26 mouse cellular contexts compared by ENCODE assay signal in the genomic region with DNA sequence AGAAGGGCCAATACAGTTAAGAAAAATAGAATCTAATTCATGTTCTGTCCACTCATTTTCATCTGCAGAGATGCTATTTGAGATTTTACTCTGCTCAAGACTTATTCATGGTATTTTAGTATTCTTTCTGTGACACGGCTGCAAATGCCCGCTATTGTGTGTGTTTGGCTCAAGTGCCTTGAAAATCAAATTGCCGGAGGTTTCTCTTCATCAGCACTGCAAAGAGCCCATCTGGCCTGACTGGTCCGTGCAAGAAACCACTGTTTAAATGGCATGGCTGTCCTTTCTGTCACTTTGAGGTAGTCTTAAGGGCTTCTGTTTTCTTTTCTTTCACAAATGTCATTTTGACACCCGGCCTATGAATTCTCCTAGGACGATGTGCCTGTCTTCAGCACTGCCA.
"Had no signal": no experiment of that assay in that cellular context is flagged by ENCODE, and none has a peak within 500 bp of the region (broad histone marks: within the 10 kb centered on the region; RNA-seq: fewer than 3 reads in every experiment).

No protein-coding gene starts in this region.

- H3K4me1 ChIP-seq: heart, embryonic 15.5 days; hindbrain, embryonic 13.5 days; hindbrain, embryonic 15.5 days; kidney, embryonic 15.5 days; limb, embryonic 13.5 days; limb, embryonic 15.5 days; liver, embryonic 12.5 days had no signal

- H3K4me2 ChIP-seq: heart, embryonic 11.5 days; heart, embryonic 13.5 days; heart, embryonic 15.5 days; hindbrain, embryonic 13.5 days; hindbrain, embryonic 15.5 days; kidney, embryonic 15.5 days; limb, embryonic 13.5 days; limb, embryonic 15.5 days; liver, embryonic 12.5 days had no signal

- H3K36me3 ChIP-seq: heart, embryonic 13.5 days; heart, embryonic 15.5 days; hindbrain, embryonic 13.5 days; hindbrain, embryonic 15.5 days; kidney, embryonic 15.5 days; limb, embryonic 13.5 days; limb, embryonic 15.5 days; liver, embryonic 12.5 days had no signal

- DNase-seq: gastrocnemius, postnatal 14 days; gastrocnemius, postnatal 36 days; heart, adult 11 months; heart, adult 2 months; heart, postnatal 14 days; heart, postnatal 36 days; kidney, adult 11 months; kidney, adult 2 months; kidney, adult 9 months; kidney, postnatal 14 days; kidney, postnatal 36 days; layer of hippocampus, adult 9-11 months; left cerebral cortex, postnatal 4 days had no signal

- H3K27me3 ChIP-seq: heart, embryonic 13.5 days; heart, embryonic 15.5 days; hindbrain, embryonic 13.5 days; hindbrain, embryonic 15.5 days; kidney, embryonic 15.5 days; limb, embryonic 13.5 days; limb, embryonic 15.5 days; liver, embryonic 12.5 days had no signal

- H3K27ac ChIP-seq: heart, adult 2 months; heart, embryonic 13.5 days; heart, embryonic 15.5 days; hindbrain, embryonic 13.5 days; hindbrain, embryonic 15.5 days; hindbrain, postnatal 0 days; kidney, embryonic 15.5 days; kidney, postnatal 0 days; limb, embryonic 13.5 days; limb, embryonic 15.5 days; liver, embryonic 12.5 days; liver, embryonic 14.5 days had no signal

- H3K9ac ChIP-seq: heart, embryonic 13.5 days; heart, embryonic 15.5 days; hindbrain, embryonic 13.5 days; hindbrain, embryonic 15.5 days; kidney, embryonic 15.5 days; limb, embryonic 13.5 days; limb, embryonic 15.5 days; liver, embryonic 12.5 days; liver, embryonic 14.5 days had no signal

- H3K4me3 ChIP-seq: heart, adult 2 months; heart, embryonic 13.5 days; heart, embryonic 15.5 days; hindbrain, embryonic 13.5 days; hindbrain, embryonic 15.5 days; kidney, embryonic 15.5 days; limb, embryonic 13.5 days; limb, embryonic 15.5 days; liver, embryonic 12.5 days had no signal

- H3K9me3 ChIP-seq: heart, embryonic 13.5 days; heart, embryonic 15.5 days; hindbrain, embryonic 13.5 days; hindbrain, embryonic 15.5 days; kidney, embryonic 15.5 days; limb, embryonic 13.5 days; limb, embryonic 15.5 days; liver, embryonic 12.5 days had no signal

- ATAC-seq: hindbrain, postnatal 0 days; intestine, embryonic 16.5 days; liver, embryonic 12.5 days had no signal
